Mouse (Mus musculus) forebrain, embryonic 10.5 days (tissue): ENCODE results near the gene Ubac2. TPM values are rescaled to one million over a fixed set of nuclear protein-coding genes. Genes with fewer than 3 reads are reported as not detected.
A peak's percentile ranks its signal among the peaks of the same experiment; 100 is the strongest.
"Not testable (repeated sequence)": the region's sequence is repeated elsewhere in the genome, so short reads cannot be mapped to it uniquely, and the experiment has no call there.

Experiments
- DNase-seq: peaks from one replicate; pipeline ENCODE4 v3.0.0-alpha.2; 2017; ENCODE audit warnings: low spot score; ENCODE audit errors: extremely low spot score
- H3K27ac ChIP-seq: fragments of 300-500 bp; sonication (generic); 2 replicates; pipeline ENCODE4 v1.5.1; 2016; ENCODE audit warnings: mild to moderate bottlenecking
- H3K27me3 ChIP-seq: fragments of 300-500 bp; sonication (generic); 2 replicates; pipeline ENCODE4 v1.6.1; 2016; ENCODE audit warnings: mild to moderate bottlenecking; ENCODE audit not compliant: poor library complexity, severe bottlenecking
- H3K36me3 ChIP-seq: fragments of 300-500 bp; sonication (generic); replicated peaks from 2 replicates; pipeline ENCODE4 v1.6.1; 2016; ENCODE audit warnings: mild to moderate bottlenecking, moderate library complexity
- H3K4me1 ChIP-seq: fragments of 300-500 bp; sonication (generic); 2 replicates; pipeline ENCODE4 v1.6.1; 2016
- H3K4me3 ChIP-seq: fragments of 300-500 bp; sonication (generic); 2 replicates; pipeline ENCODE4 v1.5.1; 2016; ENCODE audit warnings: mild to moderate bottlenecking, moderate library complexity
- H3K9me3 ChIP-seq: fragments of 300-500 bp; sonication (generic); 2 replicates; pipeline ENCODE4 v1.6.1; 2016; ENCODE audit warnings: mild to moderate bottlenecking, moderate library complexity
- WGBS: fragments of 180-500 bp; shearing (Covaris S2); methylation state at CpG from one replicate; pipeline ENCODE4 v1.1.7; 2016; 5-methylcytosine and 5-hydroxymethylcytosine counted together
- polyA plus RNA-seq: library from polyadenylated mRNA; unstranded; fragments of >200 nt; fragmentation: Nextera tagmentation; extraction: Ambion mirVana; gene quantifications from 2 replicates; pipeline ENCODE4 v1.2.1, GENCODE M21; 2016

Ubac2 gene
- polyA plus RNA-seq, 1 experiment from 2014 or later, result 80.7 TPM

DNA sequence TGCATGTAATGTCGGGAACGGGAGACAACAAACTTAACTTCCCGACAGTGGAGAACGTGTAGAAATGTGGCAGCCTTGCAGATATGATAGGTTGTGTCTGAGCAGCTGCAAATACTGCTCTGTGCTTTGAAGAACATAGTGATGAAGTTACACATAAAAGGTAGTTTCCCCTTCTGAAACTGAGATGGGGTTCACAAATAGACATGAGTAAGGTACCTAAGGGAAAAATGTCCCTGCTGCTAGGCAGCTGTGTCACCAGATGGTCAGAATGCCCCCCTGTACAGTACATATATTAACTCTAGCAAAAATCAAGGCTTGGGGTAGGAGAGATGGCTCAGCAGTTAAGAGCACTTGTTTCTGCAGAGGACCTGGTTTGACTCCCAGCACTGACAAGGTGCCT is 4.8 kb upstream of the Ubac2 start:
- Histone ChIP-seq H3K27me3 (no peaks in the 10 kb centered on the region), H3K36me3 (no peaks in the 10 kb centered on the region), H3K9me3 (no peaks in the 10 kb centered on the region), H3K4me1 (peaks cover 9% of the 10 kb centered on the region), H3K4me3 (no peak overlapping the region), H3K27ac (no peak overlapping the region)
- WGBS, result 94% methylated on average over 4 of the region's 4 CpGs
- no peak for DNase-seq

DNA sequence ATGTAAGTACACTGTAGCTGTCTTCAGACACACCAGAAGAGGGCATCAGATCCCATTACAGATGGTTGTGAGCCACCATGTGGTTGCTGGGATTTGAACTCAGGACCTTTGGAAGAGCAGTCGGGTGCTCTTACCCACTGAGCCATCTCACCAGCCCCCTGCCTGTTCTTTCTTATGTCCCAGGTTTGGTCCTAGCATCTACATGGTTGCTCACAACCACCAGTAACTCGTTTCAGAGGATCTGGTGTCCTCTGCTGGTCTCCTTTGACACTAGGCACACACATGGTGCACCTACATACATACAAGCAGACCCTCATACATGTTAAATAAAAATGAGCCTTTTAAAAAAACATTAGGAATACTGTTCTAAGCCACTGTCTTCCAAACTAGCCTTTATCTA is 2.2 kb upstream of the Ubac2 start:
- DNase-seq, H3K4me3 ChIP-seq, H3K27ac ChIP-seq, H3K27me3 ChIP-seq, H3K9me3 ChIP-seq, H3K36me3 ChIP-seq: not testable (repeated sequence)
- 64% methylated on average over 2 of the region's 2 CpGs for WGBS
- peaks cover 31% of the 10 kb centered on the region for H3K4me1 ChIP-seq

DNA sequence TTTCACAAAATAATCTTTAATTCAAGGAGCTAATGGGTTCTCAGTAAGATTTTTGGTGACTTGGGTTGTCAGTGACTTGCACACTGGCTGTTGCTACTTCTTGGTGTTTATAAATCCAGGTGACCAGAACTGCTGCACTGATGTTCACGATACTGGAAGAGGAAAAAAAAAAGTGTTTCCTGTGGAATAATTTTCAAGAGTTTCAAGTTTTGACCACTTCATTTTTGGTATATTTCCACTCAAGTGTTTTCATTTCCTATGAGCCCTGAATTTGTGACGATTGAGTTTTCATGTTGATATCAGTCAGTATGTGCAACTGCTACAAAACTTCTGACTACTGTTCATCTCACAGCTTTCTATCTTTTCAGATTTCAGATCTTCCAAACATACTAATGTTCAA is 1.6 kb upstream of the Ubac2 start:
- no peak overlapping the region for H3K27ac ChIP-seq
- no peak overlapping the region for H3K4me3 ChIP-seq
- WGBS, result 89% methylated on average over 2 of the region's 2 CpGs

DNA sequence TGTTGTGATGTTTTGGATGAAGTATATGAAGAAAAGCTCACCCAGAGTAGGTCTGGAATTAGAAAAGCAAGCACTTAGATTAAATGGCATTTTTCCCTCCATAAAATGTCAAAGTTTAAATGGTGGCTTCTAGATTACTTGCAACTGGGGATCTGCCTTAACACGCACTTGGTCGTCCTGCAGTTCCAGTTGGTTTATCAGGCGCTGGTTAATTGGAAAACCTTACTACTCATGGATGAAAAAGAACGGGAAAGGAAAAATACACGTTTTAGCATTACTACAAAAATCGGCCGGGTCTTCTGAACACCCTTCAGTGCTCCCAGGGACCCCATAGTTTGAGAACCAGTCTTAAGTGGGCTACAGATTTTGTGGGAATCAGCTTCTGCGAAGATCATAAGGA is 780 bp upstream of the Ubac2 start:
- DNase-seq, result no peak
- Histone ChIP-seq H3K9me3 (no peaks in the 10 kb centered on the region), H3K4me3 (peak overlapping the region; percentile 94), H3K36me3 (peaks cover 10% of the 10 kb centered on the region), H3K4me1 (peaks cover 33% of the 10 kb centered on the region), H3K27me3 (no peaks in the 10 kb centered on the region), H3K27ac (peak overlapping the region; percentile 94)
- WGBS, result 32% methylated on average over 8 of the region's 8 CpGs

More for the DNA sequence above, 1.6 kb upstream of the Ubac2 start:
- DNase-seq, result no peak
- Histone ChIP-seq H3K36me3 (peaks cover 6% of the 10 kb centered on the region), H3K4me1 (peaks cover 33% of the 10 kb centered on the region), H3K9me3 (no peaks in the 10 kb centered on the region), H3K27me3 (no peaks in the 10 kb centered on the region)

DNA sequence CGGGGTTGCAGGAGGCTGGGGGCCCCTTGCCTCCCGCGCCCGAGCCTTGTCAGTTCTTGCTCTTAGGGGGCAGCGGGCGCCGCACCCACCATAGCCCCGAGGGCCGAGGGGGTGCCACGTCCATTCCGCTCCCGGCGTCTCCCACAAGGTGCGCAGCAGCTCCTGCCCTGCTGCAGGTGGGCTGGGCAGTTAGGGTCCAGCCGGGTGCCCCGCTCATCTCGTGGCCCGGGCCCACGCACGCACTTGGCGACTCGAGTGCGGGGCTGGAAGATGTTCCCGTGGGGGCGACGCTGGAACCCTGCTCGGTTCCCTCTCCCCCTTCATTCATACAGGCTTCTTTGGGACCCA is 413 bp downstream of the Ubac2 start:
- peaks cover 33% of the 10 kb centered on the region for H3K4me1 ChIP-seq
- under 1% methylated on average over 27 of the region's 27 CpGs for WGBS
- H3K4me3 ChIP-seq, result peak overlapping the region; percentile 94
- DNase-seq, result no peak
- peak overlapping the region; percentile 94 for H3K27ac ChIP-seq
- no peaks in the 10 kb centered on the region for H3K27me3 ChIP-seq
- H3K36me3 ChIP-seq, result peaks cover 10% of the 10 kb centered on the region
- no peaks in the 10 kb centered on the region for H3K9me3 ChIP-seq

DNA sequence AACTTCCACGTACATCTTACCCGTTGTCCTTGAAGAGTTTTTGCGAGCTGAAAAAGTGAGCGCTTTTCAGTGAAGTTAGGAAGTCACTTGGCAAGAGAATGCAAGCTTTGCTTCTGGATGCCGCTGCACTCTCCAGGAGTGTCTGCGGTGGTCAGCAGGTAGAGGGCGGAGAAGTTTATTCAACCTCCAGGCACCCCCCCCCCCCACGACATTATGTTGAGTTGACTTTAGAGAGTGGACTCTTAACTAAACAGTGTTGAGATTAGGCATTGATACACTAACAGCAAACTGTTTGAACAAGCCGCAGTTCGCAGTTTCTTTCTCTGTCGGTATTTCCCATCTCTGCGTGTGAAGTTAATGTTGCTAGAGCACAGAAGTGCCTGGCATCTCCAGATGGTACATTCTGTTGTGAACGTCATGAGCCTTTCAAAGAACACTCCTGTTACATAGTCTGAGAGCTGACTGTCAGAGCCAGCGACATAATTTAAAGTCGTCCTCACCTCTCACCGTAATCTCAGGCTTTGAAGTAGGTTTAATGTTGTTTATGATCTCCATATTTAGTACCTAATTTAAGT is 933 bp downstream of the Ubac2 start:
- Histone ChIP-seq H3K36me3 (peaks cover 12% of the 10 kb centered on the region), H3K4me1 (peaks cover 33% of the 10 kb centered on the region), H3K27me3 (no peaks in the 10 kb centered on the region), H3K27ac (peak overlapping the region; percentile 94), H3K4me3 (peak overlapping the region; percentile 94), H3K9me3 (no peaks in the 10 kb centered on the region)
- 26% methylated on average over 16 of the region's 16 CpGs for WGBS
- peak; percentile 17 for DNase-seq

DNA sequence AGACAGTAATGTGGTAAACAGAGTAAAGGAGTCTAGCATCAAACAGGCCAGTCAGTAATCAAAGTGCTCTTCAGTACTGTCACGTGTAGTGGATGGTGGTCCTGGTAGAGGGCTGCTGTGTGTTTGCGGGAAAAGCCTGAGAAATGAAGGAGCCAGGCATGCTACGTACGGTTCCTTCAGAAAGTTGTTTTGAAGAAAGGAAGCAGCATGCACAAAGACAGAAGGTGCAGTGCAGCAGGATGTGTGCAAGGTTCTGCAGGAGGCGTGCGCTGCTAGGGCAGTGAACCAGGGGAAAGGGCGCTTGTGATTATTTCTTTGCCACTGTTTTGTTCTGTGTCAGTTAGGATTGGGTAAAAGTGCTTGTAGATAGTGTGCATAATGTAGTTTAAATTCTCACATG is 2.8 kb downstream of the Ubac2 start:
- peaks cover 29% of the 10 kb centered on the region for H3K36me3 ChIP-seq
- WGBS, result 92% methylated on average over 7 of the region's 7 CpGs

DNA sequence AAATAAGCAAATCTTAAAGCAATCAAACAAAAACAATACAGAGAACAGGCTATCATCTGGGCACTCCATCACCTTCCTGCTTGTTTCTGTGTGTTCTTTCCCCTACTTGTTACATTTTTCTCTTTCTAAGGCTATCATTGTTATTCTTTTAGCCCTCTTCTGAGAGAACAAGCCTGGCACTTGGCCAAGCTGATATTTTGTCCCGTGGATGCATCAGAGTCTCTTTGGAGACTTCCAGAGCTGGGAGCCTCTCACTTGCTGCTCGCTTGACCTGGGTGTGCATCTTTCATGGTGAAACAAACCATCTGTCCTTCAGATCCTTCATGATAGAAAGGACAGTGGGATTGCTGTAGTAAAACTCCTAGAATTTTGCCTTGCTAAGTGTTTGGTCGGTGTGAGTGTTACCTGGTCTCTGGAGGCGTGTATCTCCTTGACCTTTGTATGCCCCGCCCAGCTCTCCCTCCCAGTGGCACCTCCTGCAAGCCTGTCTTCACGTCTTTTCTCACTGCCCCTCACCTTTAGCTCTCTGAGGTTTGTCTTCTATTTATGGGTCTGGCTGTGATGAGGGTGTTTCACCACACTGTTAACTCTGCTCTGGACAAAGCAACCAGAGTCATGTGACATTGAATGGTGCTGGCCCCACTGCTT is 5.9 kb downstream of the Ubac2 start:
- H3K9me3 ChIP-seq, result no peaks in the 10 kb centered on the region
- no peaks in the 10 kb centered on the region for H3K27me3 ChIP-seq
- peaks cover 18% of the 10 kb centered on the region for H3K4me1 ChIP-seq
- no peak overlapping the region for H3K27ac ChIP-seq
- peaks cover 41% of the 10 kb centered on the region for H3K36me3 ChIP-seq
- no peak overlapping the region for H3K4me3 ChIP-seq
- DNase-seq, result no peak
- WGBS, result 77% methylated on average over 6 of the region's 6 CpGs

More for the DNA sequence above, 2.8 kb downstream of the Ubac2 start:
- H3K27me3 ChIP-seq, result no peaks in the 10 kb centered on the region
- H3K4me3 ChIP-seq, result no peak overlapping the region
- H3K4me1 ChIP-seq, result peaks cover 33% of the 10 kb centered on the region
- H3K9me3 ChIP-seq, result no peaks in the 10 kb centered on the region
- H3K27ac ChIP-seq, result no peak overlapping the region
- no peak for DNase-seq

DNA sequence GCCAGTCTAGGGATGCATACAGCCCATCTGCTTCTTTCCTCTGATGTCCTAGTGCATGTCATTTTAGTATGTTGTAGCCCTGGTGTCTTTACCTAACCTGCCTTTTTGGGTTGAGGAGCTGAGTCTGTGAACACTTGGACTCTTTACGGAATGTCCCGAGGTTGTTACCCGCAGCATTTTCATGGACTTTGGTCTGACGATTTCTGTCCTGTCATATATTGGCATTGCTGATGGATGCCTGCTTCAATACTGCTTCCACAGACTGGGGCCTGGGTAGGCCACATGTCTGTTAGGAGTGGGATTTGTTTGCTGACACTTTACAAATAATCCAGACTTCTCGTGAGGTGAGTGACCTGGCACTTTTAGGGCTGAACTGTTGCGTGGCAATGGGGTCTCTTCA is 15.3 kb downstream of the Ubac2 start:
- Histone ChIP-seq H3K9me3 (no peaks in the 10 kb centered on the region), H3K27me3 (no peaks in the 10 kb centered on the region), H3K4me3 (no peak overlapping the region), H3K4me1 (peaks cover 6% of the 10 kb centered on the region; the same call in 1 of the 2 replicates), H3K27ac (no peak overlapping the region), H3K36me3 (peaks cover 16% of the 10 kb centered on the region)
- DNase-seq, result no peak
- WGBS, result 92% methylated on average over 6 of the region's 6 CpGs

DNA sequence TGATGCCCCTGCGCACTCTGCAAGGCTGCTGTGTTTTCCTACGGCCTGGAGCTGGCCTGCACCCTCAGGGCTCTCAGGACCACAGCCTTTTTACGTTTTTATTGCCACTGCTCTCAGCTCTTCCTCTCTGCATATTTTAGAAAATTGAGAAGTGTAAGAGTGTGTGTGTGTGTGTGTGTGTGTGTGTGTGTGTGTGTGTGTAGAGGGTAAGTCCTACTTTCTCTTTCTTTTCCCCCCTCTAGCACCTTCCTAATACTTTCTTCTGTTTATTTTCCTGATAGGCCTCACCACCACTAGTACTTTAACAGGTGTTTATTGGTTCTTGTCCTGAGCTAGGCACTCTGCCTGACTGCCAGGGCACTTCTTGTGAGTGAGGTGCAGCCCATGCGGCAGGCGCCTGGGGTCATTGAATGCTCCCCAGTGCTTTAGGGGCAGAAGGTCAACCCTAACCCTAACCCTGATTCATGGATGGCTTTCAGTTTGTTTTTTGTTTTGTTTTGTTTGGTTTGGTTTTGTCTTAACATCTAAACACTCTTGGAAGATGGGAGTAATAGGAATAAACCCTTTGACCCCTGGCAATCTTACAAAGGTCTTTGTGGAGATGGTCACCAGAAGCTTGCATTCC is 16.2 kb downstream of the Ubac2 start:
- 81% methylated on average over 5 of the region's 5 CpGs for WGBS
- Histone ChIP-seq H3K4me3 (no peak overlapping the region), H3K27ac (no peak overlapping the region), H3K36me3 (peaks cover 11% of the 10 kb centered on the region), H3K27me3 (no peaks in the 10 kb centered on the region), H3K4me1 (peaks cover 6% of the 10 kb centered on the region; the same call in 1 of the 2 replicates), H3K9me3 (no peaks in the 10 kb centered on the region)
- DNase-seq, result no peak

DNA sequence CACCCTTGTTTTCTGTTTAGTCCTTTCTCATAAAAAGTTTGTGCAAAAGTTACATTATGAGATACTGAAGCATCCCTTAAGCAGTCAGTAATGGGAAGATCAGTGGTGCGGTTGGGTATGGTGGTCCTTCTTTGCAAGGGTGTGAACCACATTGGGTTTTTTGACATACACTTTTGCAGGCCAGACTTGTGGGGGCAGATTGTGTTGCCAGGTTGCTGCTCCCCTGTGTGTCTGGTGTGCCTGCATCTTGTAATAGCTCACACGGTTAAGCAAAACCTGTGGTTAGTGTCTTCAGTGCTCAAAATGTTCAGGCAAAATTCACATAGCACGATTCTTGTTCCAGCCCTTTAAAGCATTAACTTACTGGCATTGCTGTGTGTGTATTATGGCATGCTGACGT is 16.9 kb downstream of the Ubac2 start:
- Histone ChIP-seq H3K27ac (no peak overlapping the region), H3K9me3 (no peaks in the 10 kb centered on the region), H3K36me3 (peaks cover 5% of the 10 kb centered on the region), H3K4me1 (peaks cover 6% of the 10 kb centered on the region; the same call in 1 of the 2 replicates), H3K27me3 (no peaks in the 10 kb centered on the region), H3K4me3 (no peak overlapping the region)
- no peak for DNase-seq
- WGBS, result 96% methylated on average over 4 of the region's 4 CpGs

DNA sequence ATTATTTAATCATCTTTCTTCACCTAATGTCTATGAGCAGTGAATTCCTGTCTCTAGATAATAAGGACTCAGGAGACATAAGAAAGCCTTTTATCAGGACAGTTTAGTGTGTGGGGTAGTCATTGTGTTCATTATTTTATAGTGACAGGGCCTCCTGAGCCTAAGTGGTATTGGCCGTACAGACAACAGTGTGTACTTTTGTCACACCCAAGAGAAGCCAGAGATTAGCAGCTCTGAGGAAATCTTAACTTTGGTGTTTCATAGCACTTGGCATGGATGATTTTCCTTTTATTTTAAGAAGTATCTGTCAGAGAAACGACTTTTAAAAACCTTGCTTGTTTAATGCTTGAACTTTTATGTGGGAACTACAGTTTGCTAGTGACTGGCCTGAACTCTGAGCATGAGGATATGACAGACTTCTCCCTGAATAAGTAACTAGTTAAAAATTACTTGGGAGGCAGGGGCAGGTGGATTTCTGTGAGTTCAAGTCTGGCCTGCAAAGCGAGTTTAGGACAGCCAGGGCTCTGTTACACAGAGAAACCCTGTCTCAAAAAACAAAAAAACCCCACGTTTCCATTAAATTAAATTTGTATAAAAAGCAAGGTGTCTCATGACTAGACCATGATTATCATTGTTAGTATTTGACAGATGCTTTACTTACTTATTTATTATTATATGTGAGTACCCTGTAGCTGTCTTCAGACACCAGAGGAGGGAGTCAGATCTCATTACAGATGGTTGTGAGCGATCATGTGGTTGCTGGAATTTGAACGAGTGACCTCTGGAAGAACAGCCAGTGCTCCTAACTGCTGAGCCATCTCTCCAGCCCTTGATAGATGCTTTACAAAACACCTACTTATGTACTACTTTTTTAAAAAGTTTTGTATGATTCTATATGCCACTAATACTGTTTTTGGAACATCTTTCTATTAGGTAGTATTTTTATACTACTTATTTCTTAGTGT is 18.0 kb downstream of the Ubac2 start:
- H3K36me3 ChIP-seq, result 0 out of 2 replicates have a peak, but pooled peaks cover under 1% of the 10 kb centered on the region
- no peak overlapping the region for H3K27ac ChIP-seq
- H3K4me3 ChIP-seq, result no peak overlapping the region
- H3K4me1 ChIP-seq, result peaks cover 6% of the 10 kb centered on the region; the same call in 1 of the 2 replicates
- WGBS, result 84% methylated on average over 6 of the region's 6 CpGs
- no peak for DNase-seq
- H3K9me3 ChIP-seq, result no peaks in the 10 kb centered on the region
- no peaks in the 10 kb centered on the region for H3K27me3 ChIP-seq
